Mouse (Mus musculus) kidney, adult 9 months (tissue): ENCODE data around the gene Etl4.

Experiments
- DNase-seq: peaks from one replicate; pipeline ENCODE4 v3.0.0; 2022

The Etl4 gene

GRCm38 (mm10) chr2:20774462-20774861, 864.9 kb downstream of the Etl4 start:
- DNase-seq: no peak

GRCm38 (mm10) chr2:20776171-20776704, 866.7 kb downstream of the Etl4 start:
- no peak for DNase-seq

GRCm38 (mm10) chr2:20777931-20778330, 868.4 kb downstream of the Etl4 start:
- DNase-seq: peak; percentile 34

- peak; percentile 65 for DNase-seq
These were observed 870.2 kb downstream of the Etl4 start for GRCm38 (mm10) chr2:20779484-20780381.

GRCm38 (mm10) chr2:20801236-20801890, 891.8 kb downstream of the Etl4 start:
- no peak for DNase-seq

- peak; percentile 52 for DNase-seq
These were observed 901.9 kb downstream of the Etl4 start for GRCm38 (mm10) chr2:20811506-20811905.

GRCm38 (mm10) chr2:20813986-20814385, 904.4 kb downstream of the Etl4 start:
- no peak for DNase-seq

- no peak for DNase-seq
These were observed 908.6 kb downstream of the Etl4 start for GRCm38 (mm10) chr2:20818226-20818625.

GRCm38 (mm10) chr2:20826258-20826657, 916.7 kb downstream of the Etl4 start:
- DNase-seq: no peak

- DNase-seq: no peak
These were observed 921.3 kb downstream of the Etl4 start for GRCm38 (mm10) chr2:20830882-20831281.

- no peak for DNase-seq
These were observed 922.2 kb downstream of the Etl4 start for GRCm38 (mm10) chr2:20831608-20832406.

- DNase-seq: no peak
These were observed 939.8 kb downstream of the Etl4 start for GRCm38 (mm10) chr2:20849346-20849745.
